Mouse (Mus musculus) NIH3T3 (cell line): ENCODE results near the gene Khdc4.

Source experiments
- DNase-seq: peaks from one replicate; pipeline ENCODE4 v3.0.0-alpha.2; 2012; ENCODE audit warnings: low read depth

The Khdc4 gene

GRCm38 (mm10) chr3:88736556-88736955 is 51.0 kb downstream of the Khdc4 start:
- DNase-seq: no peak

- peak; percentile 76 for DNase-seq
These were observed 53.0 kb downstream of the Khdc4 start for GRCm38 (mm10) chr3:88738641-88739040.

DNA sequence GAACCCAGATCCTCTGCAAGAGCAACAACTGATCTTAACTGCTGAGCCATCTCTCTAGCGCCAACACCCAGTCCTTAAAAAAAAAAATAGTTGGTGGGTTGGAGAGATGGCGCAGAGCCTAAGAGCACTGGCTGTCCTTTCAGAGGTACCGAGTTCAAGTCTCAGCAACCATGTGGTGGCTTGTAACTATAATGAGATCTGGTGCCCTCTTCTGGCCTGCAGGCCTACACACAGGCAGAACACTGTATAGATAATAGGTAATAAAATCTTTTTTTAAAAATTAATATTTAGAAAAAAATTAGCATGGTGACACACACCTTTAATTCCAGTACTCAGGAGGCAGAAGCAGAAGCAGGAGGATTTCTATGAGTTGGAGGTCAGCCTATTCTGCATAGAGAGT is 54.5 kb downstream of the Khdc4 start:
- DNase-seq: no peak

- no peak for DNase-seq
These were observed 59.9 kb downstream of the Khdc4 start for GRCm38 (mm10) chr3:88745534-88745933.

DNA sequence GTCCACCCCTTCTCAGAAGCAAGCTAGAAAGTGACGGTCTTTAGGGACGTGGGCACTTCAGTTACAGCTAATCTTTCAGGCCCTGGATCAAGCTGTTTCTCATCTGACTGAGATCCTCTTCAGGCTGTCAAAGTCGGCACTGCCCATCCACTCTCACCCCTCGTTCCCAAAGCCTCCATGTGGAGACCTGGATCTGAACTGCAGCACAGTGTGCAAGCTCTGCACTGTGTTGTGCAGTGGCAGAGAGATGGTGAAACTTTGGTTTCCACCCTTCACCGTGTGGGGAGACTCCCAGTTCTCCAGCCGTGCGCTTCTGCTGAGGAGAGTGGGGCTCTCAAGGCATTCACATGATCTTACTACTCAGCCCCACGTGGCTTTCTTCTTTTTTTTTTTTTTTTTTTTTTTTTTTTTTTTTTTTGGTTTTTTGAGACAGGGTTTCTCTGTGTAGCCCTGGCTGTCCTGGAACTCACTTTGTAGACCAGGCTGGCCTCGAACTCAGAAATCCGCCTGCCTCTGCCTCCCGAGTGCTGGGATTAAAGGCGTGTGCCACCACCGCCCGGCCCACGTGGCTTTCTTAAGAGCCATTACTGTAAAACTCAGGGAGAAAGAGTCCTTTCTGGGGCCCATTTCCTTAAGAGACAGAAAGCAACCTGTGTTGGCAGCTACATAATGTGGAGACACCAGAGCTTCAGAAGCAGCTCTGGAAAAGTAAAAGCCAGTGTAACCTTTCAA is 60.7 kb downstream of the Khdc4 start:
- no peak for DNase-seq

GRCm38 (mm10) chr3:88746871-88747231 is 61.2 kb downstream of the Khdc4 start:
- no peak for DNase-seq

DNA sequence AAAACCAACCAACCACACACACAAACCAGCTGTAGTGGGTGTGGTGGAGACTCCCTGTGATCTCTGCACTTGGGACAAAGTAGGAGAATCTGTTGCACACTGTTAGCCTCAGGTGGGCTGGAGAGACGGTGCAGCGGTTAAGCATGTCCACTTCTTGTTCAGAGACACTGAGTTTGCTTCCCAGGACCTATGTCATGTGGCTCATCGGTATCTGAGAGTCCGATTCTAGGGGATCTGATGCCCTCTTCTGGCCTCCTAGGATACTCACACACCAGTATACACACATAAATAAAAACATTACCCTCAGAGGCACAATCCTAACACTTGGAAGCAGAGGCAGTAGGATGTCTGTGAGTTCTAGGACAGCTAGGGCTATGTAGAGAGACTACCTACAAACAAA is 68.7 kb downstream of the Khdc4 start:
- peak; percentile 44 for DNase-seq

DNA sequence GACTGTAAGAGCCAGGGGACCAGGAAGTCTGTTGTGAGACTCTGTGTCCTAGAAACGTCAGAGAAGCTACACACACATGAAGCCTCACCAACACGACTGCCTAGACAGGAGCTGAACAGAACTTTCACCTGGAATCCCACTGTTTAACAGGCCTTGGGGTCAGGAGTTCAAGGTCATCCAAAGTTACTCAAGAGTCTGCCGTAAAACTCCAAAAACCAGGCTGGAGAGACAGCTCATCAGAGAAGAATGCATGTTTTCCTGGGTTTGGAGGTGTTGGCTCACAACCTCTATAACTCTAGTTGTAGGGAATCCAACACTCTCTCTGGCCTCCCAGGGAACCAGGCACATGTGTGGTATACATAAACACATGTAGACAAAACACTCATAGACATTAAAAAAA is 69.9 kb downstream of the Khdc4 start:
- peak; percentile 77 for DNase-seq

GRCm38 (mm10) chr3:88756276-88756675 is 70.7 kb downstream of the Khdc4 start:
- no peak for DNase-seq

- peak; percentile 80 for DNase-seq
These were observed 72.5 kb downstream of the Khdc4 start for GRCm38 (mm10) chr3:88758045-88758500.

GRCm38 (mm10) chr3:88761619-88762018 is 76.0 kb downstream of the Khdc4 start:
- DNase-seq: no peak

- DNase-seq: no peak
These were observed 76.8 kb downstream of the Khdc4 start for GRCm38 (mm10) chr3:88762401-88762831.
